Mouse (Mus musculus): ENCODE data around the gene Ptbp2. TPM values are rescaled to one million over a fixed set of nuclear protein-coding genes. Genes with fewer than 3 reads are reported as not detected.
A peak's percentile ranks its signal among the peaks of the same experiment; 100 is the strongest.

The Ptbp2 gene
- polyA plus RNA-seq, 1 experiment from 2014 or later = 61.8 TPM

DNA sequence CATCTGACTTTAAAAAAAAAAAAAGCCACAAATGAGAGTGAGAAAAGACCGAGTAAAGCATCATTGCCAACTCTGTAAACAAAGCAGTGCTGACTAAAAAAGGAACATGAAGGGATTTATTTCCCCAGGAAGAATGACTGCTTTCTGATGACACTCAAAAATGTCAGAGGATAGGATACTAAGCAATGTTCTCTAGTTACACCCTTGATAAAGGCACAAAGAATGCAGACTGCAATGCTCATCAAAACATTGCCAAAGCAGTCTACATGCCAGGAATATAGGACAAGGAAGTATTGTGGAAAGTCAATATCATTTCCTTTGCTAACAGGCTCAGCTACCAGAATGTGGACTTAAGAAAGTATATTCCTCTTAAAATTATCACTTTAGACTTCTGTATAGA lies 38.5 kb downstream of the Ptbp2 start:
- ATAC-seq (ENCODE audit: low read depth) = no peak
- Histone ChIP-seq H3K27ac (replicated peaks; ENCODE audit: low read depth, low read length) (no peak overlapping the region), H3K4me2 (ENCODE audit: low read depth, low read length) (no peak overlapping the region), H3K36me3 (ENCODE audit: control insufficient read depth, insufficient read depth, low read length) (peaks cover 39% of the 10 kb centered on the region), H3K4me3 (ENCODE audit: low read depth, low read length) (no peak overlapping the region), H3K9ac (ENCODE audit: low read depth, low read length) (no peak overlapping the region), H3K27me3 (replicated peaks; ENCODE audit: control insufficient read depth, insufficient read depth, low read length) (no peaks in the 10 kb centered on the region), H3K9me3 (ENCODE audit: control insufficient read depth, low read length) (no peaks in the 10 kb centered on the region), H3K4me1 (ENCODE audit: control insufficient read depth, insufficient read depth, low read length) (no peaks in the 10 kb centered on the region)
- DNase-seq (ENCODE audit: low spot score) = no peak
- 63% methylated on average over 1 of the region's 1 CpGs for WGBS

DNA sequence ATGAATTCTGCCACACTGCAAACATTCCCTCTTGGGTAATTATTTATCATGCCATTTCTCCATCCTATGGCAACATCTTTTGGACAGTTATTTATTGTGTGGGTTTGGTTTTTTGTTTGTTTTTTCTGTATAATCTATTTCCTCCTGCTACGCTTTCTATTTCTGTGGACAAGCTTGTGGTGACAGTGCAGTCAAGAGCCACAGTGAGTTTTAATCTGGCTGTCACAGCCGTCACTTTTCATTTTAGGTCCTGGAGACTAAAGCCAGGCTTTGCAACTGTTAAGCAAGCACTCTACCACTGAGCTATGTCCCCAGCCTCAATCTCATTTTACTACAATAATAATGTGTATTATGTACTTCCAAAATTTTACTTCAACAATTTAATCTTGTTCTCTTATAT lies 54.4 kb downstream of the Ptbp2 start:
- H3K4me2 ChIP-seq (ENCODE audit: low read depth, low read length) = no peak overlapping the region
- H3K27me3 ChIP-seq (replicated peaks; ENCODE audit: control insufficient read depth, insufficient read depth, low read length) = no peaks in the 10 kb centered on the region
- H3K27ac ChIP-seq (replicated peaks; ENCODE audit: low read depth, low read length) = no peak overlapping the region
- H3K4me1 ChIP-seq (ENCODE audit: control insufficient read depth, insufficient read depth, low read length) = no peaks in the 10 kb centered on the region
- no peaks in the 10 kb centered on the region for H3K9me3 ChIP-seq (ENCODE audit: control insufficient read depth, low read length)
- no peak overlapping the region for H3K4me3 ChIP-seq (ENCODE audit: low read depth, low read length)
- WGBS = 85% methylated on average over 2 of the region's 2 CpGs
- H3K9ac ChIP-seq (ENCODE audit: low read depth, low read length) = no peak overlapping the region
- ATAC-seq (ENCODE audit: low read depth) (no peak), DNase-seq (ENCODE audit: low spot score) (no peak)
- peaks cover 32% of the 10 kb centered on the region for H3K36me3 ChIP-seq (ENCODE audit: control insufficient read depth, insufficient read depth, low read length)

DNA sequence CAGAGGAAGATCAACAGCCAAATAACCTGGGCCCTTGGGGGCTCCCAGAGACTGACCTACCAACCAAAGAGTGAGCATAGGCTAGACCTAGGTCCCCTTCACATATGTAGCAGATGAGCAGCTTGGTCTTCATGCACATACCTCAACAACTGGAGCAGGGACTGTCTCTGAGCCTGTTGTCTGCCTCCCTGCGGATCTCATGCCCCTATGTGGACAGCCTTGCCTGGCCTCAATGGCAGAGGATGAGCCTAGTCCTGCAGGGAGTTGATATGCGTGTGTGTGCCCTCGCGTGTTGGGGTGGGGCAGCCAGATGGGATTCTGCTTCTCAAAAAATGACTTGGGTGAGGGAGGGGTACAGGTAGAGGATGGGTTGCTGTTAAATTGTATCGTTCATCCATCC lies 72.2 kb downstream of the Ptbp2 start:
- WGBS = 89% methylated on average over 5 of the region's 5 CpGs
- Histone ChIP-seq H3K9me3 (ENCODE audit: control insufficient read depth, low read length) (no peaks in the 10 kb centered on the region), H3K4me2 (ENCODE audit: low read depth, low read length) (no peak overlapping the region), H3K9ac (ENCODE audit: low read depth, low read length) (no peak overlapping the region), H3K4me3 (ENCODE audit: low read depth, low read length) (no peak overlapping the region), H3K36me3 (ENCODE audit: control insufficient read depth, insufficient read depth, low read length) (0 out of 2 replicates have a peak, but pooled peaks cover 9% of the 10 kb centered on the region), H3K4me1 (ENCODE audit: control insufficient read depth, insufficient read depth, low read length) (no peaks in the 10 kb centered on the region), H3K27me3 (replicated peaks; ENCODE audit: control insufficient read depth, insufficient read depth, low read length) (no peaks in the 10 kb centered on the region), H3K27ac (replicated peaks; ENCODE audit: low read depth, low read length) (no peak overlapping the region)
- 0 out of 2 replicates have a peak, but pooled peaks have one; percentile 18 for ATAC-seq (ENCODE audit: low read depth)
- no peak for DNase-seq (ENCODE audit: low spot score)

DNA sequence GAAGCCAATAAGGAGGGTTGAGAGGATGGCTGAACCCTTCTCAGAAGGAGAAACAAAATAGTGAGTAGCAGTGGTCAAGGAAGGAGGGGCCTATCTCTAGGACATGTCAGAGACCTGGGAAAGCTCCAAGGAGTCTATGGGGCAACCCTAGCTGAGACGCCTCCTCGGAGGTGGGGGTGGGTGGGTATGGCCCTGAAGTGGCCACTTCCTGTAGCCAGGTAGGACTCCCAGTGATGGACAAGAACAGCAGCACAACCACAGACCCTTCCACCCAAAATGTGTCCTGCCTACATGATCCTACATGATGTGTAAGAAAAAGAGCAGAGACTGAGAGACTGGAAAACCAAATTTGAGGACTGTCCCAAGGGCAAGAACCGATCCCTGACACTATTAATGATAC lies 72.8 kb downstream of the Ptbp2 start:
- no peak overlapping the region for H3K4me2 ChIP-seq (ENCODE audit: low read depth, low read length)
- 98% methylated on average over 3 of the region's 3 CpGs for WGBS
- no peak overlapping the region for H3K9ac ChIP-seq (ENCODE audit: low read depth, low read length)
- H3K36me3 ChIP-seq (ENCODE audit: control insufficient read depth, insufficient read depth, low read length) = 0 out of 2 replicates have a peak, but pooled peaks cover 4% of the 10 kb centered on the region
- H3K4me1 ChIP-seq (ENCODE audit: control insufficient read depth, insufficient read depth, low read length) = no peaks in the 10 kb centered on the region
- no peak overlapping the region for H3K27ac ChIP-seq (replicated peaks; ENCODE audit: low read depth, low read length)
- H3K9me3 ChIP-seq (ENCODE audit: control insufficient read depth, low read length) = no peaks in the 10 kb centered on the region
- DNase-seq (ENCODE audit: low spot score) = no peak
- H3K27me3 ChIP-seq (replicated peaks; ENCODE audit: control insufficient read depth, insufficient read depth, low read length) = no peaks in the 10 kb centered on the region
- no peak overlapping the region for H3K4me3 ChIP-seq (ENCODE audit: low read depth, low read length)
- ATAC-seq (ENCODE audit: low read depth) = no peak

DNA sequence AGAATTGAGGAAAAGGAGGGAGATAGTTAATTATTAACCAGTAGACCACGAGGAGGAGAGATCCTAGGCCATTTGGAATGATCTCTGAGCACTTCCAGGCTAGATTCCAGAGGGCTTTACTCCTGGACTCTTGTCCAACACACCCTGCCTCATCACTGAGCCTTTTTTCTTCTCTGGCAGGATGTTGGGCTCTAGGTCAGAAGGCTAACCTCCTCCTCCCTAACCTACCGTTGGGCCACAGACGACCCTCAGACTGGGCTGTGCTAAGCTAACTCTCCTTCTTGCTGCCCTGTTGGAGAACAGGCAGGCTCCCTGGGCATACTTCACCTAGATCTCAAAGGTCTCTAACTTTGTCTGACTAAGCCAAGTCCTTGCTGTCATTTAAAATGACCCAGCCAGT lies 82.8 kb downstream of the Ptbp2 start:
- DNase-seq (ENCODE audit: low spot score) = no peak
- Histone ChIP-seq H3K4me1 (ENCODE audit: control insufficient read depth, insufficient read depth, low read length) (no peaks in the 10 kb centered on the region), H3K9ac (ENCODE audit: low read depth, low read length) (no peak overlapping the region), H3K36me3 (ENCODE audit: control insufficient read depth, insufficient read depth, low read length) (no peaks in the 10 kb centered on the region), H3K27ac (replicated peaks; ENCODE audit: low read depth, low read length) (no peak overlapping the region), H3K9me3 (ENCODE audit: control insufficient read depth, low read length) (no peaks in the 10 kb centered on the region), H3K27me3 (replicated peaks; ENCODE audit: control insufficient read depth, insufficient read depth, low read length) (no peaks in the 10 kb centered on the region), H3K4me2 (ENCODE audit: low read depth, low read length) (no peak overlapping the region), H3K4me3 (ENCODE audit: low read depth, low read length) (no peak overlapping the region)
- 59% methylated on average over 3 of the region's 3 CpGs for WGBS
- ATAC-seq (ENCODE audit: low read depth) = no peak

DNA sequence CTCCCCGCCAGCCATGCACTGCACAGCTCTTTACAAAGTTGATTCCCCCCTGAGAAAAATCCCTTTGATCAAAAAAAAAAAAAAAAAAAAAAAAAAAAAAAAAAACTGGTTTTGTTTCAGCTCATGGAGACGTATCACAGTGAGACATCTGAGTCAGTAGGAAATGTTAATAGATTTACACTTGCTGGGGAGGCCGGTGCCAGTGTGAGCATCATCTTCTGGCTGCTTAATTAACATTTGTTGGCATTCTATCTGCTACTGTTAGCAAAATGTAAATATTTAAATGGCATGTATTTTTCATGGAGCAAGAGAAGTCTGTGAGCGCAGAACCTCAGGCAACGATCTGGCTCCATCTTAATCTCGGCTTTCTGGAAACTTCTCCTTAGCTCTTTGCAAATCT lies 99.5 kb downstream of the Ptbp2 start:
- H3K27ac ChIP-seq (replicated peaks; ENCODE audit: low read depth, low read length) = no peak overlapping the region
- H3K4me3 ChIP-seq (ENCODE audit: low read depth, low read length) = no peak overlapping the region
- no peak for ATAC-seq (ENCODE audit: low read depth)
- DNase-seq (ENCODE audit: low spot score) = no peak
- H3K9ac ChIP-seq (ENCODE audit: low read depth, low read length) = no peak overlapping the region
- H3K4me1 ChIP-seq (ENCODE audit: control insufficient read depth, insufficient read depth, low read length) = no peaks in the 10 kb centered on the region
- no peaks in the 10 kb centered on the region for H3K9me3 ChIP-seq (ENCODE audit: control insufficient read depth, low read length)
- H3K4me2 ChIP-seq (ENCODE audit: low read depth, low read length) = no peak overlapping the region
- no peaks in the 10 kb centered on the region for H3K36me3 ChIP-seq (ENCODE audit: control insufficient read depth, insufficient read depth, low read length)
- no peaks in the 10 kb centered on the region for H3K27me3 ChIP-seq (replicated peaks; ENCODE audit: control insufficient read depth, insufficient read depth, low read length)
- WGBS = 60% methylated on average over 6 of the region's 6 CpGs

Small RNAs within 50 kb of the gene (microRNA-seq; reads per million reads assigned to microRNA genes)
- gene Gm24744 (ENCODE audit: borderline number of aligned reads) = not detected
